Mouse (Mus musculus) heart, postnatal 4 days (tissue): ENCODE results near the gene Slc16a3. TPM values are rescaled to one million over a fixed set of nuclear protein-coding genes. Genes with fewer than 3 reads are reported as not detected.

Experiments
- total RNA-seq, 2 experiments: library from RNA; stranded (reverse); gene quantifications; 2 replicates each; pipeline ENCODE4 v1.2.3; 2021

The Slc16a3 gene
- total RNA-seq, 2 experiments from 2014 or later = 13.3 to 22.8 TPM

Other genes starting within 250 kb of the Slc16a3 start
- 10 to 100 TPM; 39.5 to 41.8 TPM for gene Cenpx, start 234.7 kb upstream of the Slc16a3 start, total RNA-seq
- gene Lrrc45, start 234.6 kb upstream of the Slc16a3 start, total RNA-seq = 10 to 100 TPM; 11.0 to 11.3 TPM
- 1 to 10 TPM; 1.5 to 1.8 TPM for gene Rac3, start 227.0 kb upstream of the Slc16a3 start, total RNA-seq
- gene Dcxr, start 221.2 kb upstream of the Slc16a3 start, total RNA-seq = 1 to 10 TPM; 3.6 to 4.5 TPM
- 1 to 10 TPM; 3.0 to 3.9 TPM for gene Cbr2, start 216.4 kb upstream of the Slc16a3 start, total RNA-seq
- gene Hmga1b, start 185.7 kb upstream of the Slc16a3 start, total RNA-seq = 10 to 100 TPM; 37.1 to 47.2 TPM
- 10 to 100 TPM; 13.2 to 13.3 TPM for gene Rfng, start 164.3 kb upstream of the Slc16a3 start, total RNA-seq
- 10 to 100 TPM; 73.0 to 78.0 TPM for gene Gps1, start 164.2 kb upstream of the Slc16a3 start, total RNA-seq
- gene Dus1l, start 152.1 kb upstream of the Slc16a3 start, total RNA-seq = 10 to 100 TPM; 34.0 to 37.5 TPM
- 10 to 100 TPM; 59.3 to 63.9 TPM for gene Fasn, start 123.9 kb upstream of the Slc16a3 start, total RNA-seq
- 1 to 10 TPM; 2.1 to 2.4 TPM for gene Ccdc57, start 15.6 kb upstream of the Slc16a3 start, total RNA-seq
- 10 to 100 TPM; 84.4 to 91.9 TPM for gene Csnk1d, start 42.9 kb downstream of the Slc16a3 start, total RNA-seq
- gene Cd7, start 90.9 kb downstream of the Slc16a3 start, total RNA-seq = under 1 TPM in 1 of 2 experiments, not detected in 1; 0.29 TPM
- gene Sectm1b, start 115.1 kb downstream of the Slc16a3 start, total RNA-seq = not detected
- gene Sectm1a, start 132.7 kb downstream of the Slc16a3 start, total RNA-seq = not detected
- not detected for gene Tex19.2, start 170.2 kb downstream of the Slc16a3 start, total RNA-seq
- gene Tex19.1, start 197.7 kb downstream of the Slc16a3 start, total RNA-seq = not detected
- gene Uts2r, start 211.8 kb downstream of the Slc16a3 start, total RNA-seq = under 1 TPM; 0.14 to 0.20 TPM